Mouse (Mus musculus): ENCODE measurements around the gene Cbln3.

DNA sequence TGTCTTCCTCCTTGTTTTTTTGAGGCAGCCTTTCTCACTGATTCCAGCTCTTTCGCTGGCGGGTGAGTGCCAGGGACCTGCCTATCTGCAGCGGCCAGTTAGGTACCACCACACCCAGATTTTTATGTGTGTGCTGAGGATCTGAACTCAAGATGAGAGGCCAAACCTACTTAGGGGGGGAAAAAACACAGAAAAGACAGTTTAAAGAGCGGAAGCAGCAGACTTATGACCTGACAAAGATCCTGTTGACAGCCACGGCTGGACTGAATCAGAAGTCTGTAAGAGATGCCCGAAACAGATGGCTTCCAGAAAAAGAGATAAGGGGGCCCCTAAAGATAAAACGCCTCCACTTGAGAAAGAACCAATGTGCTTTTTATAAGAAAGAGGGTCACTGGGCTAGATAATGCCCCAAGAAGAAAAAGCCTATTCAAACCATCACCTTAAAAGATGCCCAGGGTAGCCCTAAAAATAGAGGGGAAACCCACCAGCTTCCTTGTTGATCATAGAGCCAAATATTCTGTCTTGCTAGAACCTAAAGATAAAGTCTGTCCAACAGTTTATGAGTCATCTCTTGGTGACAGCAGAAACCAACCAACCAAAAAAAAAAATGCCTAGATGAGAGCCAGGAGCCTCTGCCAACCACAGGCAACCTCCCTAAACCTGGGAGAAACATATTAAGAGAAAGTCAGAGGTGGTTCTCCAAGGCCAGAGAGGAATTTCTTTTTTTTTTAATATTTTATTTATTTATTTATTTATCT, 38.5 kb upstream of the Cbln3 start:
- no peak for TF ChIP-seq CTCF (IDR thresholded peaks at IDR 0.05; ENCODE audit: low read depth)
- no peak for TF ChIP-seq EP300 (IDR thresholded peaks at IDR 0.05; ENCODE audit: low read depth)
